15 mouse cellular contexts compared by ENCODE assay signal in genomic region chr12:34579220-34579619, GRCm38 (mm10).
"Had no signal": no experiment of that assay in that cellular context is flagged by ENCODE, and none has a peak within 500 bp of the region (broad histone marks: within the 10 kb centered on the region; RNA-seq: fewer than 3 reads in every experiment).

No protein-coding gene starts in this region.

- H3K9me3 ChIP-seq: liver, embryonic 13.5 days; lung, embryonic 15.5 days; midbrain, embryonic 15.5 days; neural tube, embryonic 12.5 days had no signal

- H3K4me3 ChIP-seq: layer of hippocampus, adult 2 months; limb, embryonic 12.5 days; liver, embryonic 13.5 days; lung, embryonic 15.5 days; megakaryocyte, embryonic 14.5 days; midbrain, embryonic 15.5 days; neural tube, embryonic 12.5 days had no signal

- H3K27ac ChIP-seq: layer of hippocampus, adult 2 months; limb, embryonic 12.5 days; liver, embryonic 13.5 days; lung, embryonic 15.5 days; macrophage; midbrain, embryonic 15.5 days; neural tube, embryonic 12.5 days; stomach, postnatal 0 days had no signal

- ATAC-seq: liver, postnatal 0 days; midbrain, embryonic 15.5 days had no signal

- DNase-seq: kidney, postnatal 10 days; kidney, postnatal 4 days; liver; liver, embryonic 13.5 days; liver, postnatal 0 days; lung, postnatal 14 days had no signal

- H3K36me3 ChIP-seq: limb, embryonic 12.5 days; liver, embryonic 13.5 days; lung, embryonic 15.5 days; midbrain, embryonic 15.5 days; neural tube, embryonic 12.5 days had no signal

- H3K27me3 ChIP-seq: limb, embryonic 12.5 days; liver, embryonic 13.5 days; lung, embryonic 15.5 days; megakaryocyte, embryonic 14.5 days; midbrain, embryonic 15.5 days; neural tube, embryonic 12.5 days had no signal

- H3K9ac ChIP-seq: limb, embryonic 12.5 days; liver, embryonic 13.5 days; liver, postnatal 0 days; lung, embryonic 15.5 days; midbrain, embryonic 15.5 days; neural tube, embryonic 12.5 days had no signal

- H3K4me1 ChIP-seq: liver, embryonic 13.5 days; lung, embryonic 15.5 days; megakaryocyte, embryonic 14.5 days; midbrain, embryonic 15.5 days; neural tube, embryonic 12.5 days had no signal

- H3K4me2 ChIP-seq: limb, embryonic 12.5 days; liver, embryonic 13.5 days; lung, embryonic 15.5 days; midbrain, embryonic 11.5 days; midbrain, embryonic 15.5 days; neural tube, embryonic 12.5 days had no signal
